15 mouse cellular contexts compared by ENCODE assay signal in the genomic region with DNA sequence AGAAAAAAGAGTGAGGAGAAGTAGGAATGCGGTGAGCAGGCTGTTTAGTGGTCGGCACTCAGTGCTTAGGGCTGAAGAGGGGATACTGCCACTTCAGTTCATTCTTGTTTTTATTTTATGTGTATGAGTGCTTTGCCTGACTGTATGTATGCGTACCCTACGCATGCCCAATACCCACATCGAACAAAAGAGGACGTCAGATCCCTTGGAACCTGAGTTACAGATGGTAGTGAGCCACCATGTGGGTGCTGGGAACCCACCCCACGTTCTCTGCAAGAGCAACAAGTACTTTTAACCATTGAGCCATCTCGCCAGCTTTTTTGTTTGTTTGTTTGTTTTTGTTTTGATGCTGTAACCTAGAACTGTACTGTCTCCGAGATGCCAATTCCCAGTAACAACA.
"Had no signal": no experiment of that assay in that cellular context is flagged by ENCODE, and none has a peak within 500 bp of the region (broad histone marks: within the 10 kb centered on the region; RNA-seq: fewer than 3 reads in every experiment).

No protein-coding gene starts in this region.

- H3K27me3 ChIP-seq: limb, embryonic 15.5 days; neural tube, embryonic 15.5 days had no signal

- ATAC-seq: liver, embryonic 12.5 days had no signal

- DNase-seq: kidney, postnatal 14 days; lung, postnatal 10 days; lung, postnatal 4 days; midbrain, embryonic 14.5 days; right cerebral cortex, adult 18-20 months; right cerebral cortex, postnatal 25 days; thymus, postnatal 14 days had no signal

- H3K4me3 ChIP-seq: left cerebral cortex, adult 2 months; limb, embryonic 15.5 days; liver, embryonic 12.5 days; midbrain, embryonic 10.5 days; myocyte; neural tube, embryonic 15.5 days had no signal

- H3K4me2 ChIP-seq: limb, embryonic 15.5 days; liver, embryonic 12.5 days; neural tube, embryonic 15.5 days had no signal

- H3K27ac ChIP-seq: left cerebral cortex, adult 2 months; limb, embryonic 15.5 days; liver, embryonic 12.5 days; midbrain, embryonic 10.5 days; neural tube, embryonic 15.5 days; stomach, postnatal 0 days had no signal

- H3K9ac ChIP-seq: limb, embryonic 15.5 days; liver, embryonic 12.5 days; lung, embryonic 14.5 days; neural tube, embryonic 15.5 days had no signal

- H3K9me3 ChIP-seq: limb, embryonic 15.5 days; liver, embryonic 12.5 days; midbrain, embryonic 10.5 days; neural tube, embryonic 15.5 days had no signal

- H3K36me3 ChIP-seq: limb, embryonic 15.5 days; liver, embryonic 12.5 days; midbrain, embryonic 10.5 days; neural tube, embryonic 15.5 days had no signal
